Mouse (Mus musculus): ENCODE results near the gene Hrnr.

The Hrnr gene

GRCm38 (mm10) chr3:93319449-93319848 is at the start of gene Hrnr:
TSS of gene Hrnr (plus strand) at chr3:93319749.
- no peak for DNase-seq (ENCODE audit: low spot score)

GRCm38 (mm10) chr3:93273223-93273622 is 46.3 kb upstream of the Hrnr start, which contains the start of gene Flg:
TSS of gene Flg (plus strand) at chr3:93273523.
- no peak for DNase-seq (ENCODE audit: low spot score)

- DNase-seq (ENCODE audit: low spot score) = no peak
These were observed 22.0 kb upstream of the Hrnr start for GRCm38 (mm10) chr3:93297542-93297941.

GRCm38 (mm10) chr3:93299832-93300231 is 19.7 kb upstream of the Hrnr start:
- DNase-seq (ENCODE audit: low spot score) = no peak

GRCm38 (mm10) chr3:93301896-93302295 is 17.7 kb upstream of the Hrnr start:
- no peak for DNase-seq (ENCODE audit: low spot score)

- DNase-seq (ENCODE audit: low spot score) = no peak
These were observed 13.4 kb upstream of the Hrnr start for GRCm38 (mm10) chr3:93306142-93306541.

GRCm38 (mm10) chr3:93311371-93311770 is 8.2 kb upstream of the Hrnr start:
- no peak for DNase-seq (ENCODE audit: low spot score)

GRCm38 (mm10) chr3:93314388-93314787 is 5.2 kb upstream of the Hrnr start:
- DNase-seq (ENCODE audit: low spot score) = no peak

GRCm38 (mm10) chr3:93337749-93338148 is 18.2 kb downstream of the Hrnr start:
- DNase-seq (ENCODE audit: low spot score) = no peak

GRCm38 (mm10) chr3:93340021-93340420 is 20.5 kb downstream of the Hrnr start:
- DNase-seq (ENCODE audit: low spot score) = no peak

GRCm38 (mm10) chr3:93346896-93347295 is 27.3 kb downstream of the Hrnr start:
- no peak for DNase-seq (ENCODE audit: low spot score)

GRCm38 (mm10) chr3:93360045-93360444 is 40.5 kb downstream of the Hrnr start:
- DNase-seq (ENCODE audit: low spot score) = peak; percentile 29

- peak; percentile 37 for DNase-seq (ENCODE audit: low spot score)
These were observed 42.5 kb downstream of the Hrnr start for GRCm38 (mm10) chr3:93361933-93362574.

GRCm38 (mm10) chr3:93366966-93367575 is 47.5 kb downstream of the Hrnr start:
- DNase-seq (ENCODE audit: low spot score) = peak; percentile 65

GRCm38 (mm10) chr3:93368171-93368570 is 48.6 kb downstream of the Hrnr start:
- DNase-seq (ENCODE audit: low spot score) = peak; percentile 66

- no peak for DNase-seq (ENCODE audit: low spot score)
These were observed 53.9 kb downstream of the Hrnr start for GRCm38 (mm10) chr3:93373416-93373815.

- no peak for DNase-seq (ENCODE audit: low spot score)
These were observed 55.6 kb downstream of the Hrnr start for GRCm38 (mm10) chr3:93375196-93375595.

GRCm38 (mm10) chr3:93375601-93376000 is 56.1 kb downstream of the Hrnr start:
- DNase-seq (ENCODE audit: low spot score) = no peak

- DNase-seq (ENCODE audit: low spot score) = no peak
These were observed 58.6 kb downstream of the Hrnr start for GRCm38 (mm10) chr3:93378146-93378545.
